Mouse (Mus musculus) embryo, embryonic 10 days (tissue): ENCODE results near the gene Olfr1423.
"Not testable (repeated sequence)": the region's sequence is repeated elsewhere in the genome, so short reads cannot be mapped to it uniquely, and the experiment has no call there.

Experiments
- DNase-seq: peaks from one replicate; pipeline ENCODE4 v3.0.0-alpha.2; 2015; ENCODE audit warnings: low spot score

Gene Olfr1423

GRCm38 (mm10) chr19:12006361-12006947 lies 34.7 kb downstream of the Olfr1423 start:
- DNase-seq: peak; percentile 50

- DNase-seq: peak; percentile 89
Observed at GRCm38 (mm10) chr19:12005376-12006360, 35.4 kb downstream of the Olfr1423 start.

GRCm38 (mm10) chr19:12004216-12005008 lies 36.7 kb downstream of the Olfr1423 start:
- no peak for DNase-seq

DNA sequence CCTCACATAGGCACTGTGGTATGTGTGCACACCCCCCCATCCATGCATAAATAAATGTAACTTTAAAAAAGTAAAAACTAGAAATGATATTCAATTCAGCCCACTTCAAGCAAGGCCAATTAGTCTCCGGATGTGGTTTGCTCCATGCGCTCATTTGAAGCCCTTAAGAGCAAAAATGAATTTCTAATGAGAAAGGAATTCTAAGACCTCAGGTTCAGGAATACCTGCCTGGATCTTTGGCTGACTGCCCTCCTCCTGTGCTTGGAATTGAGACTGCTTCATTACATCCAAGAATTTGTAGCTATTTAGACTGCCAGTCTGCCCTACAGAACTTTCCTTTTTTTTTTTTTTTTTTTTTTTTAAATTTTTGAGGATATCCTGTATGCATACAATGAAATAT lies 37.5 kb downstream of the Olfr1423 start:
- no peak for DNase-seq

DNA sequence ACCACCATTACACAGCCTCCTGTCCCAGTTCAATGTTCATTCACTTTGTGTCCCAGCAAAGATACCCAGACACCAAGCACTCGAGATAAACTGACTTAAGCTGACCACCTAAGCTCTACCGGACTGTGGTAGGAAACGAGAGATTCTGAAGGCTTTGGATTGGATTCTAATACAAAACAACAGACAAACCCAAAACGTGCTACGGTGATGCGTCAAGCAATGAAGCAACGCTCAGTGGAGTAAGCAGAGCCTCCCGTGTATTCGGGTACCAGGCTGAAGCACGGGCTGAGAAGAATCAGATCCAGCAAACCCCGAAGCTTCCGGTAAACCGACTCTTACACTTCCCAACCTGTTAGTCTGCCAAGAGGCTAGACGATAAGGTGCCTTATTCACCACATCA lies 38.3 kb downstream of the Olfr1423 start:
- peak; percentile 6 for DNase-seq

DNA sequence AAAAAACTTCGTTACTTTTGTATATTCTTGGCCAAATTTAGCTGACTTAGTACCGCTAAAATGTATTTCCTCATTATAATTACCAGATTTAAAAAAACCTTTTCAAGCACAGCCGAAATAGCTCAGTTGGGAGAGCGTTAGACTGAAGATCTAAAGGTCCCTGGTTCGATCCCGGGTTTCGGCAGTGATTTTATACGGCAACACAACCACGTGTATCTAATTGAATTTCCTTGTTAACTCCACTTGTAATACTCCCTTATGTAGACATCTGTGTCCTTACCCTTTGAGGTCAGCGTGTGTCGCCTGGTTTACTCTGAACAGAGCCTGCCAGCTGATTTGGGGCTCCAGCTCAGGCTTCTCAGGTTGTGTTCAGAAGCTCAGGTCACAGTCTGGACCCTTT lies 39.0 kb downstream of the Olfr1423 start:
- DNase-seq: peak; percentile 89

- no peak for DNase-seq
Observed at GRCm38 (mm10) chr19:12001686-12002085, 39.4 kb downstream of the Olfr1423 start.

GRCm38 (mm10) chr19:11995722-11996448 lies 45.2 kb downstream of the Olfr1423 start:
- DNase-seq: no peak

DNA sequence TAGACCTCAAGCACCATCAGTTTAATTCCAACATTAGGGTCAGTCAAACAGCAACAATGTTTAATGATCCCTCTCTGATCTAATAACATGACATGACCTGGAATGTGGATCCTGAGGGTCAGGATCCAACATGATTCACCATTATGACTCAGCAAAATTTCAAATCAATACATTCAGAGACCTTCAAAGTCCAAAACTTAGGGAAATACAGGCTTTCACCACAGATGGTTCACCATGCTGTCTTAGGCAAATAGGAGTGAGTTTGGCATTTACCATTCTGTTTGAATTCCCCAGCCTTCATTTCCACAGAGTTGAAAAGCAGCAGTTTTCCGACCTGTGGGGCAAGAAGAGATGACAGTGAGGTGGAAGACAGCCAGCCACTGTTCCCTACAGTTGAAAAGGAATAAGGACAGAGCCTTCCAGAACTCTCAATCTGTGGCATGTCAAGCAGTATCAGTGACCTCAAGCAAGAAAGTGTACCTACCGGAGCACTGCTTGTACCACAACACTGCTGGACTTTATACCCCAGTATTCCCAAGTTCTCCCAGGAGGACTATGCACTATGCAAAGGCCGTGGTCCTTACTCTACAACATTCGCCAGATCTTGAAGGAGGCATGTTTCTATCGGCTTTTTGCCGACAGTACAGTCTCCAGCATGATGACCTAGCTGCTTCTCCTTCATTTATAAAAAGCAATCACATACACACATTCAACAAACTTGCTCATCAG lies 46.2 kb downstream of the Olfr1423 start:
- DNase-seq: no peak

DNA sequence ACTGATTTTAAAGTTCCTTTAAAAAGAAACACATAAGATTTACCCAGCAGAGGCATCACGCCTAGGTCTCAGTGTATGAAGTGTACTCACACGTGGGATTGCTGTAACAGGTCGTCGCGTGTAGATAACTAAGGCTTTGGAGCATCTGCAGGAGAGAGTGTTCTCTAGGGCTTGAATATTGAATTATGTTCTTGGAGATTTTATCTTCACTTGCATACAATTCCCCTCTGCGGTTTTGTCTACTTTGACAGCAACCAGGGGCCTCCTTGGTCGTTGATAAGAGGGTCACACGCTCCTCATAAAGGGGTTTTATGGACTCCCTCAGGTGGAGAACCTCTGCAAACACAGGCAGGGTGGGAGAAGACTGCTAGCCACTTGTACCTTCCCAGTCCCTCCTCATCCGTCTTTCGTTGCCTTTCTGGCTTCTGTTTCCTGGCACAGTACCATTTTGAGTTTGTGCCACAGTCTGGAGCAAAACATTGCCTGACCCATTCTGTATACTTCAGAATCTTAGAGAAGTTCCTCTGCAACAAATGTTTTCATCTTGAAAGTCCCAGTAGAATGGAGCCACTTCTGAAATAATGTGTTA lies 48.6 kb downstream of the Olfr1423 start:
- DNase-seq: no peak

DNA sequence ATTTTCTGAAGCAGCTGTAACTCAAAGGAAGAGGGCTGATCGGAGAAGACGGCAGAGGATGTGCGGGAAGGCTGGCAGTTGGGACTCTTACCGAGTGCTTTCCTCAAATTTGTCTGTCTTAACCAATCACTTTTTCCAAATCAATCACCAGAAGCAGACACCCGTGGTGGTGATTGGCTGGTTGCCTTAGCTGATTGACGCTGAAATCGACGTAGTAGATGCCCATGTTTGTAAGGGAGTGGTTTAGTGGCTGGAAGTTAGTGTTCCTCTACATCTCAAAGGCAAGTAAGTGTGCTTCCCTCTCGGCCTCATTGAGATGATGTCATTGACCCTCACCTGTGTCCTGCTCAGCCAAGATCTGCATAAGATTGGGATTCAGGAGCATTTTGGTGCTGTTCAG lies 49.1 kb downstream of the Olfr1423 start:
- DNase-seq: no peak

- DNase-seq: no peak
Observed at GRCm38 (mm10) chr19:11989334-11989733, 51.8 kb downstream of the Olfr1423 start.

GRCm38 (mm10) chr19:11987841-11988240 lies 53.3 kb downstream of the Olfr1423 start:
- no peak for DNase-seq

DNA sequence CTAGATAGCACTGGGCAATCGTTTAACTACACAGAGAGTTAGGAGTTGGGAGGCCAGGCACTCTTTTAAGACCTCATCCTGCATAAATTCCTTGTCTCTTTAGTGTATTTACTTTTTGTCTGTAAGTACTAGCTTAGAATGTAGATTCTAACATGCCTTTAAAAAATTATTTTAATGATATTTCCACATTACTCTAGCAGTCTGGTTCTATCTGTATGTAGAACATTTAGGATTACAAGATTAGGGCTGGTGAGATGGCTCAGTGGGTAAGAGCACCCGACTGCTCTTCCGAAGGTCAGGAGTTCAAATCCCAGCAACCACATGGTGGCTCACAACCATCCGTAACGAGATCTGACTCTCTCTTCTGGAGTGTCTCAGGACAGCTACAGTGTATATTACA lies 56.5 kb downstream of the Olfr1423 start:
- DNase-seq: not testable (repeated sequence)
